Mouse (Mus musculus) testis, postnatal 10 days (tissue): ENCODE results near the gene Fut11.
A peak's percentile ranks its signal among the peaks of the same experiment; 100 is the strongest.

Experiments
- DNase-seq: peaks from one replicate; pipeline ENCODE4 v3.0.0; 2021; ENCODE audit warnings: low spot score

Gene Fut11

GRCm38 (mm10) chr14:20718443-20718842 is 23.7 kb downstream of the Fut11 start:
- no peak for DNase-seq

- no peak for DNase-seq
Observed at GRCm38 (mm10) chr14:20719767-20720166, 25.0 kb downstream of the Fut11 start.

- DNase-seq: no peak
Observed at GRCm38 (mm10) chr14:20721371-20721770, 26.6 kb downstream of the Fut11 start.

DNA sequence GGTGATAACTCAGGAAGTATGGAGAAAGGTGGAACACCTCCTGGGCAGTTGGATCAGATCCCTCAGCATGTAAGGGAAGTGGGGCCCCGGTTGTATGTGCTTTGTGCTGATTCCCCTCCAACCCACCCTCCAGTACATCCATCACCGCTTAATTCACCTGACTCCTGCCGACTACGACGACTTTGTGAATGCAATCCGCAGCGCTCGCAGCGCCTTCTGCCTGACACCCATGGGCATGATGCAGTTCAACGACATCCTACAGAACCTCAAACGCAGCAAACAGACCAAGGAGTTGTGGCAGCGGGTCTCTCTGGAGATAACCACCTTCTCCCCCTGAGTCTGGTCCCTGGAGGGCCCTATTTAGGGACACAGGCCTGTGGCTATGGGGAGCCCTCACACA is 28.2 kb downstream of the Fut11 start:
- DNase-seq: peak; percentile 38

DNA sequence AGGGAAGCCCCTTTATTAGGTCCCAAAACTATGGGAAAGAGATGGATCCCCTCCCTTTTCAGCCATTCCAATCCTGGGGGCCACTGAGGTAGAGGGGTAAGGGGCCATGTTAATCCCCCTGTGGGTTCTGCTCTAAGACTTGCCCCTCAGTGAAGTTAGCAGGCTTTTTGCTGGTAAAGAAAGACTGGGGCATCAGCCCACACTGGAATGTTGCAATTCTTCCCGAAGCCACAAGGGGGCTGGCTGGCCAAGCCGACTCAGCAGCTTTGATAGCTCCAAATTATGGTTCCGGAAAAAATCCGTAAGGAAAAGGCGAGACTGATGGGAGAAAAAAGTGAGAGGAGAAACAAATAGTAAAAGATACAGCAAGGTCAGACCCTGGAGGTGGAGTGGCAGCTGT is 29.3 kb downstream of the Fut11 start:
- DNase-seq: peak; percentile 82

DNA sequence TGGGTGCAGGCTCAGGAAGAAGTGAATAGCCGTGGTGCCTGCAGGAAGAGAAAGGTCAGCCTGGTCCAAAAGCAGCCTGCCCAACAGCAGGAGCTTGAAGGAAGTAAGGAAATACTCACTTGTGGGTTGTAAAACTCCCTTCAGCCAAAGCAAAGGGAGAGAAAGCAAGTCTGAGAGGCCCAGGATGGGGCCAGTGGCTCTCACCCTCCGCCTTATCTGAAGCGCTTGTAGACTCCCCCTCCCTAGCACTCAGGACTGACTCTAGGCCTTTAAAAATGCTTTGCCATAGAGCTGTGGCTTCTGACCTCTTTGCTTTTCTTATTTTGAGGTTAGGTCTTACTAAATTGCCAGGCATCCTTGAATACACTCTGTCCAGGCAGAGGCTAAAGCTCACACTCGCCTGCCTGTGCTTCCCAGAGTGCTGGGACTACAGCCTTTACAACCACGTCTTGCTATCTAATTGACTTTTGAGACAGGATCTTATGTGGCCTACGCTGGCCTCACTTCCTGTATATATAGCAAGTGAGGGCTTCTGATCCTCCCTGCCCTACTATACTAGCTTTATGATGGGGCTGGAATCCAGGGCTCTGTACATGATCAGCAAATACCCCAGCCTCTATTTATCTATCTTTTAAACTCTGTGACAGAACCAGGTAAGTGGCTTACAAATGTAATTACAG is 31.0 kb downstream of the Fut11 start:
- no peak for DNase-seq

DNA sequence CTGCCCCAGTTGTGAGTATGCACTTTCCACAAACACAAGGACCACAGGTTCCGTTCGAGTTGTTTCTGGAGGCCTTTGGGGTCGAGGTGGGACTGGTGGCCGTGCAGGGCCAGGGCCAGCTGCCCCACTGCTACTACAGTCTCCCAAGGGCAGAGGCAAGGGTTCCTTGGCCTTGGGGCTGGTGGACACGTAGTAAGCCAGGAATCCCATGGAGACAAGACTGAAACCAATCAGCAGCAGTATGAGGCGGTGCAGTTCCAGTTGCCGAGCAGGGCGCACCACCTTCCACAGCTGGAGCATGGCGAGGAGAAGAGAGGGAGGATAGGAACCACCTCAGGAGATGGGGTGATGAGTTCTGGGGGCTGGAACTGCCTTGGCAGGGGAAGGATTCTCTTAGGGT is 35.1 kb downstream of the Fut11 start:
- no peak for DNase-seq

GRCm38 (mm10) chr14:20730853-20731602 is 36.3 kb downstream of the Fut11 start:
- DNase-seq: no peak

- no peak for DNase-seq
Observed at GRCm38 (mm10) chr14:20733041-20733951, 38.5 kb downstream of the Fut11 start.

GRCm38 (mm10) chr14:20733952-20734774 is 39.4 kb downstream of the Fut11 start, which contains the start of gene Ndst2:
TSS of gene Ndst2 (minus strand) at chr14:20734562.
- peak; percentile 91 for DNase-seq

- DNase-seq: no peak
Observed at GRCm38 (mm10) chr14:20735052-20735451, 40.3 kb downstream of the Fut11 start.

DNA sequence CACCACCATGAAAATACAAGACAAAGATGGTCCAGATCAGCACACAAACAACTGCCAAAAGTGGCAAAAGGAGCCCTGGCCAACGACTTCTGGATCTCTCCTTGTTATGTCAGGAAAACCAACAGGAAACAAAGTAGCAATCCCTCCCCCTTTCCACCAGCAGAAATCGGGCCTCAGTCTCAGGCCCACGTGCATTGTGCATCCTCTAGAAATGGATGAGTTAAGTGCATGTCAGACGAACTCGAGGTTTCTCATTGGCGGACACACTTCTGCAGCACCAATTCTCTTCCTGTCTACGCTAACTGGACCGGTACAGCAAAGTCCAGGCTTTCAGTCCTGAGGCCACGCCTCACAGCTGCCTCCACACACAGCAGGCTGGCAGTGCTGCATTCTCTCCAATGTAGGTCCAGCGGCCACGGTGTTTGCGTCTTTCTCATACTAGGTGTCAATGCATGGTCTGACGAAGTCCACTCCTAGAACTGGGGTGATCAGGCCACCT is 41.2 kb downstream of the Fut11 start:
- DNase-seq: no peak

- DNase-seq: peak; percentile 78
Observed at GRCm38 (mm10) chr14:20737306-20737705, 42.5 kb downstream of the Fut11 start.

DNA sequence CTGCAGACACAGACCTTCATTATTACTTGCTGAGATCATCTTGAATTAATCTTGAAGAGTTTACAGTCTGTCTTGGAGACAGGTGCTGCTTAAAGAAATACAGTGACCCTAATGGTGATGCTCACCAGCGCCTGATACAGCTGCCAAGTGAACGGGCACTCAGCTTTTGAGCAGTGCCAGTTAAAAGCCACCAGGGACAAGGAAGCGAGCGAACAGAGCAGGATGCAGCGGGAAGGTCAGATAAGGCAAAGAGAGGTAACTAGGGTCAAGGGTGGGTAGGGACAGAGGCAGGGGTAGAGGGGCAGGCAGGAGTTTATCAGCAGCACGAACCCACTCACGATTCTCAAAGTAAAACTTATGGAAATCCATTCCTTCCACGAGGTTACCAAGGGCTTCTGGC is 43.7 kb downstream of the Fut11 start:
- no peak for DNase-seq

DNA sequence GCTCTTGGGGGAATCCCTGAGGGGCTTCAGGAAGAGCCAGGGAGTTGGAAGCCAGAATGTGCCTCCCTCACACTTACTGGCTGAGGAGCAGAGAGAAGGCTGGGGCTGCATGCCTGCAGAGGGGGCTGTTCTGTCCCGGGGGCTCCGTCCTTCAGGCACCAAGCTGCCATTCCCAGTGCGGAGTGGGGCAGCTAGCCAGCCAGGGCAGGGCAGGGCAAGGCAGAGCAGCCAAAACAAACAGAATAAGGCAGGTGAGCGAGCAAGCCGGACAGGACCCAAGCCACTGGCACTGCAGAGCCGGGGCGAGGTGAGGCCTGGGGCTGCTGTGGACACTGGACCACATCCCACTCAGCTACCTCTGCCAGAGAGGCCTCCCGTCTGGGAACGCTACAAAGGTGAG is 46.5 kb downstream of the Fut11 start:
- no peak for DNase-seq

DNA sequence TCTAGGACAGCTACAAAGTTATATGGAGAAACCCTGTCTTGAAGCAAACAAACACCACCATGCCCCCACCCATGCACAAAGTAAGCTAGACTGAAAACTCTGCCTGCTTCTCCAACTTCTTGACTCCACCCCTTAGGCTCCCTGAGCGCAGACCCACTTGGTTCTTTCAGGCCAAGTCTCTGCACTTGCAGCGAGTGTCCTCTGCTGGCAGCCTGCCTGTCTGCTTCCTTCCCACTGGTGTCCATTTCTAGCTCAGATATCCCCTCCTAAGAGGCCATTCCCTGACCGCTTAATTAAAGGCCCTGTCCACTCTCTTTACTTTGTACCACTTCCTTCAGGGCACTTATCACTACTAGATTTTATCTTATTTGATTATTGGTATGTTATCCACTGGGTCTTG is 48.8 kb downstream of the Fut11 start:
- DNase-seq: no peak

- DNase-seq: no peak
Observed at GRCm38 (mm10) chr14:20746935-20747334, 52.2 kb downstream of the Fut11 start.

GRCm38 (mm10) chr14:20748388-20748787 is 53.6 kb downstream of the Fut11 start:
- DNase-seq: no peak

DNA sequence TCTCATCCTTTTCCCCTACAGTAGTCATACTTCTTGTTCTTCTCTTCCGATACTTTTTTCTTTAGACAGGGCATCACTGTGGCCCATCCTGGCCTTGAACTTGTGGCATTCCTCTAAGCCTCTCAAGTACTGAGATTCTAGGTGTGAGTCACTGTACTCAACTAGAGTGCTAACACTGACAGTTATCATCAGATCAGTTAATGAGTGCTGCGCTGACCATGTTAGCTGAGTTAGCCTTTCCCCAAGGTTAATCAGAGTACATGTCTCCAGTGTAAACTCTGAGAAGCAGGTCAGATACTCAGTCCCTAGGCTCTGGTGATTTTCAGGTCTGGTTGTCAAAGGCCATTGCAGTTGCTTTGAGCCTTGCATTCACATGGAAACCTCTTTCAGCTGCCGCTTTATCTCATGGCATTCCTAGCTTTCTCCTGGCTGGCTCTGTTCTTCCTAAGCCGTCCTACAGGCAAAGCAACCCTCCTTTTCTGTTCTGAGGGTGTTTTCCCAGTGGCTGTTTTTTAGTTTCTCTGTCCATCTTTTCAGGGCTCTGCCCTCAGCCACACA is 54.8 kb downstream of the Fut11 start:
- no peak for DNase-seq

DNA sequence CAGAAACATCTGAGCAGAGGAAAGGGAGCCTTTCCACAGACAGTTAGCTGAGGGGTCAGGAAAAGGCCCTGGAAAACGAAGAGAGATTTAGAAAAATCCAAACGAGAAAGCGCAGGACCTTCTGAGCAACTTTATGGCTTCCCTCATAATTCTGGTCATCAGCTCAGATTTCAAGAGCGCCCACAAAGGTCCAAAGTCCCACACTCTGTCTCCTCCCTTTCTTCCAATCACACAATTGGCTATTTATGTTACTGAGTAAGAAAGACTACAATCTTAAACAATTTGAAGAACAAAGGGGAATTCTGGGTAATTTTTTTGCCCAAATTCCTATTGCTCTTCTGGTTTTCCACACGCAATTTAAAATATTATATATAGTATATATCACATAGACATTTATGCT is 55.7 kb downstream of the Fut11 start:
- no peak for DNase-seq
